Mouse (Mus musculus): ENCODE measurements at regions not wholly inside any gene's neighbourhood (a gene's known extent, or its start where the extent isn't known, plus 50 kb on each side); places are given as distances from the start of the nearest gene placed in this dataset.

DNA sequence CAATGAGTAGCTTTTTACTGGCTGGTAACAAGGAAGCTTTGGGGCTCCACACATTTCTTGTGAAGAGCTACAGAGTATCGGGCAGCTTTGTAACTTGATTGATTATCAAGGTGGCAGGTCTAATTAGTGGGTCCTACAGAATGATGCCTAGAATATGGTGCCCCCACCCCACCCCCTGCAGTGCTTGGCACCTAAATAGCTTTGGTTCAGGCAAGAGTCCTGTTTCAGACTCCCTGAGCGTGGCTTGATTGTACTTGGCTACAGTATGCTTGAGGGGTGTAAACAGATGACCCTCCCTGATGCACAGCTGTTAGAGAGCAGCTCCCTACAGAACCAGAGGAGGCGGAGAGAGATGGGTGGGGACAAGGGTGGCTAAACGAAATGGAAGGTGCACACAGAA, 145.7 kb upstream of the Npvf start:
- TF ChIP-seq POLR2A (IDR thresholded peaks at IDR 0.05; ENCODE audit: low read depth, low read length) = no peak
- no peak for TF ChIP-seq CTCF (conservative IDR thresholded peaks at IDR 0.05; ENCODE audit: insufficient read depth, insufficient read length, low read depth, low read length)

Data from kidney, adult 2 months (tissue).